Mouse (Mus musculus): ENCODE measurements at regions not wholly inside any gene's neighbourhood (a gene's known extent, or its start where the extent isn't known, plus 50 kb on each side); places are given as distances from the start of the nearest gene placed in this dataset.
A peak's percentile ranks its signal among the peaks of the same experiment; 100 is the strongest.

DNA sequence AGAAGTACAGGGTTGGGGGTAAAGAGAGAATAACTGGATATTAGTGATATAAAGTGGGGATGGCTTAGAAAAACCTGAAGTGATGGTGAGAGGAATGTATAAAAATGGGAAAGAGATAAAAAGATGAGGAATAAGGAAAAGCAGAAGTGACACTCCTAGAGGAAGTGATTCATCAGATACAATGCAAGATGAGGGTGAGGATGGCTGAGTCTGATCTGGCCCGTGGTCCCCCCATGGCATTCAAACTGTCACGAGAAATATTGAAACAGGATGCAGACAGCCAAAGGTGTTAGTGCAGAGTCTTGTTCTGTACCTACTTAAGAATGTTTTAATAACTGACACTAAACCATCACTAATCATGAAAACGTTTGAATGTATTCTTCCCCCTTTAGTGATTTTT, 56.2 kb upstream of the Kitl start:
- DNase-seq (ENCODE audit: low spot score in 2 of 2): no peak

GRCm38 (mm10) chr10:99952486-99952885, 62.9 kb upstream of the Kitl start:
- DNase-seq (ENCODE audit: low spot score in 2 of 2): no peak

GRCm38 (mm10) chr10:99951718-99952117, 63.7 kb upstream of the Kitl start:
- DNase-seq (ENCODE audit: low spot score in 2 of 2): no peak

DNA sequence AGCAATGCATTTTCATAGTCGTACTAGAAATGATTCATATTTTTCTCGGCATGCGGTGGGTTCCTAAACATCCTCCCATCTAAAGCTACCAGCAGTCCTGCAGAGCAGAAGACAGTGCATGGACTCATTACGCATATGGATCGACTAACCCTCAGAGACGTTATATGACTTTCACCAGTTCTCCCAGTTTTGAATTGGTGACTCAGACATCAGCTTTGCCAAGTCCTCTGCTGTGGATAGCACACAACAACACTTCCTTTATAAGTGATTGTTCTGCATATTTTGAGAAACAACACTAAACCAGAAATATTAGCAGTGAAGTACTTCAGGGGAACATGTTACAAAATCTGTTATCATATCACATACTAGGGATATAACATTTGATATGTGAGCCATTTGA, 64.1 kb upstream of the Kitl start:
- DNase-seq (ENCODE audit: low spot score in 2 of 2): no peak

GRCm38 (mm10) chr10:99948740-99949139, 66.7 kb upstream of the Kitl start:
- DNase-seq (ENCODE audit: low spot score in 2 of 2): no peak

GRCm38 (mm10) chr10:99945418-99945817, 70.0 kb upstream of the Kitl start:
- no peak for DNase-seq (ENCODE audit: low spot score in 2 of 2)

GRCm38 (mm10) chr10:99941665-99942064, 73.8 kb upstream of the Kitl start:
- no peak for DNase-seq (ENCODE audit: low spot score in 2 of 2)

GRCm38 (mm10) chr10:99938901-99939300, 76.5 kb upstream of the Kitl start:
- no peak for DNase-seq (ENCODE audit: low spot score in 2 of 2)

GRCm38 (mm10) chr10:99937921-99938618, 77.4 kb upstream of the Kitl start:
- DNase-seq (ENCODE audit: low spot score in 2 of 2): no peak

- no peak for DNase-seq (ENCODE audit: low spot score in 2 of 2)
These were observed 86.2 kb upstream of the Kitl start for GRCm38 (mm10) chr10:99929191-99929590.

GRCm38 (mm10) chr10:99927913-99928312, 87.5 kb upstream of the Kitl start:
- DNase-seq (ENCODE audit: low spot score in 2 of 2): no peak

- no peak for DNase-seq (ENCODE audit: low spot score in 2 of 2)
These were observed 89.0 kb upstream of the Kitl start for GRCm38 (mm10) chr10:99926327-99926954.

DNA sequence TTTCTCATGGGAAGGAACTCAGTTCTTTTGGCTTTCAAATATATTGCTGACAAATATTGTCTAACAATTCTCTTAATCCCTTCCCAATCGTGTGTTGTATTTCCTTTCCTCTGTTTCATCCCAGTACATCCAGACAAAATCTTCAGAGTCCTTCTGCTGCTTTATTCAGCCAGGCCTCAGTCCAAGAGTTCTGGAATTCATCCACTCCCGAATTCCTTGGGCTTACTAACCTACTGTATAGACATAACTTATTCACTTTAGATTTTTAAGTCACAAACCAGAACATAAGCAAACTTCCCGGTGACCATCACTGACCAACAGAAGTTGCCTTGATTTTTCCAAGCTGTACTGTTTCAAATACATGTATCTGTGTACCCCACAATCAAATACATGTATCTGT, 90.9 kb upstream of the Kitl start:
- DNase-seq (ENCODE audit: low spot score in 2 of 2): no peak

- no peak for DNase-seq (ENCODE audit: low spot score in 2 of 2)
These were observed 95.5 kb upstream of the Kitl start for GRCm38 (mm10) chr10:99919925-99920324.

DNA sequence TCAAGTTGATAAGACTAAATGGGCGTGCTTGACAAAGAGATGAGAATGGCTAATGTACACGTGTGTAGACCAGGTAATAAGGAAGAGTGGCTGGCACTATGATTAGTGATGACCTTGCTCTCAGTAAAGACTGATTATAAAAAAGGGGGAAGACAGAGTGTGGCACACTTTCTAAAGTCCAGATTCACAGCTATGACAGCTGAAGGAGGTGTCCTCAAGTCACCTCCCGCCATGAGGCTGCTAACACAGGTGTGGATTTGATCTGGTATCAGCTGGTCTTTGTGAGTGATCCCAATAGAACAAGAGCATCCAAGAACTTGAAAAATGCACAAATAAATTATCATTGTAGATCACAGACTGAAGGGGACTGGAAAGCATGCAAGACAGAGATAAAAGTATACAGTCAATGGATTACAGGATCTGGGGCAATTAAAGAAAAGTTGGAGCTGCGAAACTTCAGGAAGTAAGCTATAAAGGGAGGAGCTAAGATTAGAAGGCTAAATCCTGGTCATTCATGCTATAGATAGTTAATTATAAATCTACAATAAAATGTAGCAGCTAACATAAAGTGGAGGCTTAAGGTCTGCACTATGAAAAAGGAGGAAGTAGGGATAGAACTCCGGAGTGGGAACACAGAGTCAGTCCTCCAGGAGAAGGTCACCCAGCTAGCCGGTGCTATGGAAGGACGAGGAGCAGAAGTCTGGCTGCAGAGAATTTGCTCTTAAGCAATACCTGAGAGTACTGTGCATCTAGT, 96.7 kb upstream of the Kitl start:
- no peak for DNase-seq (ENCODE audit: low spot score in 2 of 2)

- DNase-seq (ENCODE audit: low spot score in 2 of 2): no peak
These were observed 101.6 kb upstream of the Kitl start for GRCm38 (mm10) chr10:99913846-99914187.

DNA sequence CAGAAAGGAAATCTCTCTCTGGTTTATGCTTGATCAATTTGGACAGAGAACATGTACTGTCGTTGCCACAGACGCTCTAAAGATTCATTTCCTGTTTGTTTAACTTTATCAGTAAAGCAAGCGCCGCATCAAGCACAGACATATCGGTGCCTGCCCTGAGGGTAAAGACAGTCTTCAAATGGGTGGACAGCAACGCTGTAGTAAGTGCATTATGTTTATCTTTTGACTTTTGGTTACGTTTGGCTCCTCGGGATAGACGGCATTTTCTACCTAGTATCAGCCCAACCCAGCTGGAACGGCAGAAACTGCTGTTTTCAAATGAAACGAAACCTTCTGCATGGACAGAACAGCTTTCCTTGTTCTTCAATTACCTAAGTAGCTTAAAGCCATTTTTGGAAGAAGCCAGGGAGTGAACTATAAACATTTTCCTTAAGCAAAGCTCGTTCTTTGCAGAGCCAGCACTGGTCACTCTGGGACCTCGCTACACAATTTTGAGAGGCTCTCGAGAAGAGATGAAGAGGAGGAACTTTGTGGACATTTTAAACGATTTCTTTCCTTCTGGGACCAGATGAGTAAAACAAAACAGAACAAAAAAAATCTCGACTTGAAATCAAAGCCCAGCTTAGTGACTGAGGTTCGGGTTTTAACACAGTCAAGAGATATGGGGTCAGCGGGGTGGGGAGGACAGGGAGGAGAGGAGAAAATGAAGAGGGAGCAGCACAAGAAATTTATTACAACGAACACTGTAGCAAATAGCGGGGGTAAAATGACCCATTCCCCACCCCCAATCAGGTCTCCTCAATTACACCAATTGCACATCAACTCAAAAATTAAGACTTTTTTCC, 102.2 kb upstream of the Kitl start:
- peak; percentile 6 to 11 for DNase-seq (ENCODE audit: low spot score in 2 of 2)

DNA sequence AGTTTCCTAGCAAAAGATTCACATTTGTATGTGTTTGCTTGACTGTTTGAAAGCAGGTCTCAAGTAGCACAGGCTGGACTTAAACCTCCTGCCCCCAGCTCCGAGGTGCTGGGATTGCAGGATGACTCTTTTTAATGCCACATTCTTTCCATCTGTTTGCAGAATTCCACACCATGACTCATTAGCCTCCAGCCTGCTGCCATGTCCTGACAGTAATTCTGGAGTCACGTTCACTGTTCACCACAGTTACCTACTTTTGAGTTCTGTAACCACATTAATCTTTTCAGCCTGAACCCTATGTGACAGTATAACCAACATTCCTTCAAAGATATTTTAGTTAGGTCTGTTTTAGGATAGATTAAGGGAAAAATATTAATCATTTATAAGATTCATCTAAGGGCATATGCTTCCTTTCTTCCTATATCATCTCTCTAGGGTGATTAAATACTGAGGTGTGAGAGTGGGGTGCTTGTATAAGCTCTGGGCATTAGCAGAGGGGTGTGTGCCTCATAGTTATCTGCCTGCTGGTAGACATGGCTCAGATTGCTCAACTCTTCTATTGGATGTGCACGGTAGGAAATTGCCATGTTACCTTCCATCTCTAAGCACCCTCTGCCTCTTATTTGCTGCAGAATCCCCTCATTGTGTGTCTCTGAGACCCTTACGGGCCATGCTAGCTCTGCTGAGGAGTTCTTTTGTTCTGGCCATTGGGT, 105.3 kb upstream of the Kitl start:
- no peak for DNase-seq (ENCODE audit: low spot score in 2 of 2)

DNA sequence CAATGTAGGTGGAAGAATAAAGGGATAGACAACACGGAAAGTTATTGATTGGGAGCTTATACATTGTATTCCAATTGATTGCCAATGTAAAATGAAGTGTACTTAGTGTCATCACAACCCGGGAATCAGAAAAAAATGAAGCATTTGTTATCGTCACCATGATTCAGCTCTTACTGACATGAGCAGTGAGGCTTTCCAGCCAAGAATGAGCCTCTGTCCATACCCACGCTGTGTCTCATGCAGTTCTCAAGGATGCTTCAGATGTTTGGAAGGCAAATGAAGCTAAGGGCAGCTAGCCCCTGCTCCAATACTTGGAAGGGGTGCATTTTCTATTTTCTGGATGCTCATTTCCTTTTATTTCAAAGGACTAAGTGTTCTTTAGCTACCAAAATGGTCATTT, 107.4 kb upstream of the Kitl start:
- DNase-seq (ENCODE audit: low spot score in 2 of 2): no peak

DNA sequence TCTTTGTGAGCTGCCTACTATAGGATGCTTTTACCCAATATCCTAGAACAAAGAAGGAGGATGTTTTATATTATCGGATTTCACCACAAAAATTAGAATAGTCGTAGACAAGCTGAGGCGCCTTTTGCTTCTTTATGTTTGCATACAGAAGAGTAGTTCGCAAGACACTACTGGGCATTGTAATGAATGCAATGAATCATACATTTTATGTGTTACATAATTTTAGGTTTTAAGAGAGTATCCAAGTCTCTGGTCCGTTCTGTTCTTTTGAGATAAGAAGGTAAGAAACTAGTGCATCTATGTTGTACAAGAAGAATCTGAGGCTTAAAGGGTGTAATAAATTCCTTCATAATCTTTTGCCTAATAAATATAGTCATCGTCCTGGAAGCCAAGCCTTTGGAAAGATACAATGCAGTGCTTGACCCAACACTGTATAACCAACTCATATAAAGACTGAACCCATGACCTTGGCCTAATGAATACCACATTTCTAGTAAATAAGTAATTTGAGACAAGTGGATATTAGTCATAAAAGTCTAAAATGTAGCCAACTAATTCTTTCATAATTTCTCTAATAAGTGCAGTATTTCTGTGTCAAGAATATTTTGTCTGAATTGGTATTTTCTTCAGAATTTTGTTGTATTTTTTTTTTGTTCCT, 108.5 kb upstream of the Kitl start:
- no peak for DNase-seq (ENCODE audit: low spot score in 2 of 2)

Measured in urinary bladder, postnatal 36 days (tissue).